Mouse (Mus musculus): ENCODE results near the gene Vamp2.
A peak's percentile ranks its signal among the peaks of the same experiment; 100 is the strongest.

Vamp2 gene

GRCm38 (mm10) chr11:69114621-69115020 lies 26.3 kb downstream of the Vamp2 start:
- no peak for ATAC-seq (ENCODE audit: low TSS enrichment)

GRCm38 (mm10) chr11:69116843-69117242 lies 28.6 kb downstream of the Vamp2 start:
- ATAC-seq (ENCODE audit: low TSS enrichment): no peak

GRCm38 (mm10) chr11:69117737-69118695 lies 29.7 kb downstream of the Vamp2 start:
- ATAC-seq (ENCODE audit: low TSS enrichment): peak; percentile 29

GRCm38 (mm10) chr11:69118765-69119164 lies 30.5 kb downstream of the Vamp2 start:
- no peak for ATAC-seq (ENCODE audit: low TSS enrichment)

- ATAC-seq (ENCODE audit: low TSS enrichment): no peak
These were observed 31.3 kb downstream of the Vamp2 start for GRCm38 (mm10) chr11:69119446-69120155.

- no peak for ATAC-seq (ENCODE audit: low TSS enrichment)
These were observed 32.1 kb downstream of the Vamp2 start, which contains the start of gene Hes7 for GRCm38 (mm10) chr11:69120221-69121000. Gene Hes7, plus strand, starts transcription at chr11:69120404.

- ATAC-seq (ENCODE audit: low TSS enrichment): no peak
These were observed 32.9 kb downstream of the Vamp2 start for GRCm38 (mm10) chr11:69121001-69121740.

GRCm38 (mm10) chr11:69121741-69122335 lies 33.5 kb downstream of the Vamp2 start:
- no peak for ATAC-seq (ENCODE audit: low TSS enrichment)

- peak; percentile 22; the same call in 1 of the 2 replicates for ATAC-seq (ENCODE audit: low TSS enrichment)
These were observed 34.2 kb downstream of the Vamp2 start, which contains the start of gene 9130213A22Rik for GRCm38 (mm10) chr11:69122336-69122951. Gene 9130213A22Rik, minus strand, starts transcription at chr11:69122589.

GRCm38 (mm10) chr11:69123056-69123692 lies 34.9 kb downstream of the Vamp2 start:
- no peak for ATAC-seq (ENCODE audit: low TSS enrichment)

- ATAC-seq (ENCODE audit: low TSS enrichment): peak; percentile 28; the same call in 1 of the 2 replicates
These were observed 35.6 kb downstream of the Vamp2 start for GRCm38 (mm10) chr11:69123693-69124497.

GRCm38 (mm10) chr11:69124498-69124847 lies 36.2 kb downstream of the Vamp2 start:
- ATAC-seq (ENCODE audit: low TSS enrichment): no peak

- peak; percentile 26; the same call in 1 of the 2 replicates for ATAC-seq (ENCODE audit: low TSS enrichment)
These were observed 37.0 kb downstream of the Vamp2 start for GRCm38 (mm10) chr11:69125041-69125851.

- ATAC-seq (ENCODE audit: low TSS enrichment): no peak
These were observed 37.4 kb downstream of the Vamp2 start, which contains the start of gene Aloxe3 for GRCm38 (mm10) chr11:69125852-69125918. Gene Aloxe3, plus strand, starts transcription at chr11:69125896.

GRCm38 (mm10) chr11:69125919-69126705 lies 37.8 kb downstream of the Vamp2 start:
- no peak for ATAC-seq (ENCODE audit: low TSS enrichment)

GRCm38 (mm10) chr11:69126706-69127095 lies 38.4 kb downstream of the Vamp2 start:
- ATAC-seq (ENCODE audit: low TSS enrichment): no peak

GRCm38 (mm10) chr11:69128426-69129122 lies 40.3 kb downstream of the Vamp2 start:
- ATAC-seq (ENCODE audit: low TSS enrichment): no peak

All from frontal cortex, adult (tissue).